Mouse (Mus musculus): ENCODE measurements around the gene Acly.
A peak's percentile ranks its signal among the peaks of the same experiment; 100 is the strongest.

Acly gene

GRCm38 (mm10) chr11:100440691-100441522 is 86.9 kb downstream of the Acly start:
- peak; percentile 78 to 84 for DNase-seq

GRCm38 (mm10) chr11:100437901-100438300 is 89.9 kb downstream of the Acly start:
- DNase-seq = no peak

GRCm38 (mm10) chr11:100435678-100436246 is 92.0 kb downstream of the Acly start:
- DNase-seq = no peak

GRCm38 (mm10) chr11:100432002-100432401 is 95.8 kb downstream of the Acly start:
- no peak for DNase-seq

- DNase-seq = no peak
These were observed 97.7 kb downstream of the Acly start for GRCm38 (mm10) chr11:100430052-100430451.

- no peak for DNase-seq
These were observed 99.1 kb downstream of the Acly start for GRCm38 (mm10) chr11:100428612-100429199.

GRCm38 (mm10) chr11:100426820-100427219 is 101.0 kb downstream of the Acly start:
- DNase-seq = no peak
